Mouse (Mus musculus): ENCODE measurements around the gene AL731706.1. TPM values are rescaled to one million over a fixed set of nuclear protein-coding genes. Genes with fewer than 3 reads are reported as not detected.
"Not testable (repeated sequence)": the region's sequence is repeated elsewhere in the genome, so short reads cannot be mapped to it uniquely, and the experiment has no call there.

AL731706.1 gene
- total and polyA plus RNA-seq, 2 experiments = 6.1 TPM; not detected in 1

- TF ChIP-seq POLR2A (IDR thresholded peaks at IDR 0.05; ENCODE audit: extremely low read depth, insufficient read depth, low read length) (no peak), CTCF (IDR thresholded peaks at IDR 0.05; ENCODE audit: low read depth, low read length) (no peak)
- 18% methylated on average over 2 of the region's 2 CpGs for WGBS
- no peaks in the 10 kb centered on the region for H3K27me3 ChIP-seq (ENCODE audit: control insufficient read depth, insufficient read depth, low read length)
- no peak overlapping the region for H3K4me3 ChIP-seq (ENCODE audit: insufficient read depth, low read depth, low read length)
- peaks cover 8% of the 10 kb centered on the region for H3K4me1 ChIP-seq (ENCODE audit: control insufficient read depth, insufficient read depth, low read length)
- DNase-seq (ENCODE audit: extremely low read depth, low read depth, low spot score) = peak; percentile 64
- H3K9ac ChIP-seq (ENCODE audit: low read depth, low read length) = no peak overlapping the region
- H3K27ac ChIP-seq (replicated peaks; ENCODE audit: insufficient read depth, low read depth, low read length) = no peak overlapping the region
- H3K36me3 ChIP-seq (ENCODE audit: control insufficient read depth, insufficient read depth, low read length) = no peaks in the 10 kb centered on the region
- no peaks in the 10 kb centered on the region; the same call in 1 of the 2 replicates for H3K79me2 ChIP-seq (ENCODE audit: control insufficient read depth, insufficient read depth, low read length)
Measured at GRCm38 (mm10) chr2:136896131-136896530, 4.9 kb upstream of the AL731706.1 start.

GRCm38 (mm10) chr2:136894494-136894893 lies 3.3 kb upstream of the AL731706.1 start:
- Histone ChIP-seq H3K4me3 (ENCODE audit: insufficient read depth, low read depth, low read length) (no peak overlapping the region), H3K36me3 (ENCODE audit: control insufficient read depth, insufficient read depth, low read length) (no peaks in the 10 kb centered on the region), H3K79me2 (ENCODE audit: control insufficient read depth, insufficient read depth, low read length) (no peaks in the 10 kb centered on the region; the same call in 1 of the 2 replicates), H3K4me1 (ENCODE audit: control insufficient read depth, insufficient read depth, low read length) (peaks cover 12% of the 10 kb centered on the region), H3K9ac (ENCODE audit: low read depth, low read length) (no peak overlapping the region), H3K27me3 (ENCODE audit: control insufficient read depth, insufficient read depth, low read length) (no peaks in the 10 kb centered on the region), H3K27ac (replicated peaks; ENCODE audit: insufficient read depth, low read depth, low read length) (no peak overlapping the region)
- no peak for TF ChIP-seq CTCF (IDR thresholded peaks at IDR 0.05; ENCODE audit: low read depth, low read length)
- TF ChIP-seq POLR2A (IDR thresholded peaks at IDR 0.05; ENCODE audit: extremely low read depth, insufficient read depth, low read length) = no peak
- DNase-seq (ENCODE audit: extremely low read depth, low read depth, low spot score) = no peak
- 96% methylated on average over 2 of the region's 2 CpGs for WGBS

- no peaks in the 10 kb centered on the region; the same call in 1 of the 2 replicates for H3K79me2 ChIP-seq (ENCODE audit: control insufficient read depth, insufficient read depth, low read length)
- no peak for TF ChIP-seq POLR2A (IDR thresholded peaks at IDR 0.05; ENCODE audit: extremely low read depth, insufficient read depth, low read length)
- H3K4me3 ChIP-seq (ENCODE audit: insufficient read depth, low read depth, low read length) = peak overlapping the region; percentile 76
- WGBS = under 1% methylated on average over 23 of the region's 23 CpGs
- no peaks in the 10 kb centered on the region for H3K27me3 ChIP-seq (ENCODE audit: control insufficient read depth, insufficient read depth, low read length)
- no peaks in the 10 kb centered on the region for H3K36me3 ChIP-seq (ENCODE audit: control insufficient read depth, insufficient read depth, low read length)
- peak overlapping the region; percentile 63 for H3K27ac ChIP-seq (replicated peaks; ENCODE audit: insufficient read depth, low read depth, low read length)
- DNase-seq (ENCODE audit: extremely low read depth, low read depth, low spot score) = peak; percentile 96
- peaks cover 15% of the 10 kb centered on the region for H3K4me1 ChIP-seq (ENCODE audit: control insufficient read depth, insufficient read depth, low read length)
- peak overlapping the region; percentile 88 for H3K9ac ChIP-seq (ENCODE audit: low read depth, low read length)
Measured at GRCm38 (mm10) chr2:136891951-136892371, 772 bp upstream of the AL731706.1 start.

GRCm38 (mm10) chr2:136890716-136891067 lies 497 bp downstream of the AL731706.1 start:
- Histone ChIP-seq H3K9ac (ENCODE audit: low read depth, low read length) (peak overlapping the region; percentile 90), H3K27ac (replicated peaks; ENCODE audit: insufficient read depth, low read depth, low read length) (peak overlapping the region; percentile 96), H3K4me3 (ENCODE audit: insufficient read depth, low read depth, low read length) (peak overlapping the region; percentile 82)
- H3K36me3 ChIP-seq (ENCODE audit: control insufficient read depth, insufficient read depth, low read length); H3K4me1 ChIP-seq (ENCODE audit: control insufficient read depth, insufficient read depth, low read length); DNase-seq (ENCODE audit: extremely low read depth, low read depth, low spot score); H3K27me3 ChIP-seq (ENCODE audit: control insufficient read depth, insufficient read depth, low read length); H3K79me2 ChIP-seq (ENCODE audit: control insufficient read depth, insufficient read depth, low read length): not testable (repeated sequence)
- WGBS = 5% methylated on average over 15 of the region's 15 CpGs

- Histone ChIP-seq H3K4me3 (ENCODE audit: insufficient read depth, low read depth, low read length) (no peak overlapping the region), H3K79me2 (ENCODE audit: control insufficient read depth, insufficient read depth, low read length) (no peaks in the 10 kb centered on the region; the same call in 1 of the 2 replicates), H3K4me1 (ENCODE audit: control insufficient read depth, insufficient read depth, low read length) (peaks cover 8% of the 10 kb centered on the region), H3K27me3 (ENCODE audit: control insufficient read depth, insufficient read depth, low read length) (no peaks in the 10 kb centered on the region), H3K36me3 (ENCODE audit: control insufficient read depth, insufficient read depth, low read length) (peaks cover 22% of the 10 kb centered on the region), H3K27ac (replicated peaks; ENCODE audit: insufficient read depth, low read depth, low read length) (no peak overlapping the region), H3K9ac (ENCODE audit: low read depth, low read length) (no peak overlapping the region)
- DNase-seq (ENCODE audit: extremely low read depth, low read depth, low spot score) = no peak
- WGBS = 69% methylated on average over 4 of the region's 4 CpGs
- TF ChIP-seq CTCF (IDR thresholded peaks at IDR 0.05; ENCODE audit: low read depth, low read length) (no peak), POLR2A (IDR thresholded peaks at IDR 0.05; ENCODE audit: extremely low read depth, insufficient read depth, low read length) (no peak)
Measured at GRCm38 (mm10) chr2:136886846-136887245, 4.3 kb downstream of the AL731706.1 start.

GRCm38 (mm10) chr2:136885579-136885978 lies 5.6 kb downstream of the AL731706.1 start, which contains the start of gene AL731706.2:
TSS of gene AL731706.2 (minus strand) at chr2:136885679.
- TF ChIP-seq POLR2A (IDR thresholded peaks at IDR 0.05; ENCODE audit: extremely low read depth, insufficient read depth, low read length) = no peak
- WGBS = 92% methylated on average over 2 of the region's 2 CpGs
- DNase-seq (ENCODE audit: extremely low read depth, low read depth, low spot score) = no peak

More at GRCm38 (mm10) chr2:136885579-136885978, 5.6 kb downstream of the AL731706.1 start, which contains the start of gene AL731706.2:
- no peak within 1 kb of the TSS for H3K27ac ChIP-seq (replicated peaks; ENCODE audit: insufficient read depth, low read depth, low read length)
- H3K4me3 ChIP-seq (ENCODE audit: insufficient read depth, low read depth, low read length) = no peak within 1 kb of the TSS
- H3K27me3 ChIP-seq (ENCODE audit: control insufficient read depth, insufficient read depth, low read length) = no peaks in the 10 kb centered on the region
- no peak within 1 kb of the TSS for H3K9ac ChIP-seq (ENCODE audit: low read depth, low read length)
- H3K36me3 ChIP-seq (ENCODE audit: control insufficient read depth, insufficient read depth, low read length) = peaks cover 34% of the 10 kb centered on the region
- H3K4me1 ChIP-seq (ENCODE audit: control insufficient read depth, insufficient read depth, low read length) = peaks cover 8% of the 10 kb centered on the region
- H3K79me2 ChIP-seq (ENCODE audit: control insufficient read depth, insufficient read depth, low read length) = no peaks in the 10 kb centered on the region; the same call in 1 of the 2 replicates

All from liver, adult 2 months (tissue).